Mouse (Mus musculus) G1E (cell line): ENCODE results near the gene Mmp28.

Source experiments
- CTCF ChIP-seq: IDR thresholded peaks from 2 replicates; pipeline ENCODE4 v1.5.1; 2012; ENCODE audit warnings: low read depth, low read length, inconsistent platforms, mixed read lengths
- TAL1 ChIP-seq: conservative IDR thresholded peaks from 2 replicates; pipeline ENCODE4 v1.6.1; 2012; ENCODE audit warnings: low read depth, low read length, inconsistent platforms, mixed read lengths

GRCm38 (mm10) chr11:83448021-83448926 lies 14.6 kb downstream of the Mmp28 start:
- TF ChIP-seq CTCF (no peak), TAL1 (no peak)
